Mouse (Mus musculus) MEL (cell line): ENCODE measurements around the gene Atp5d. TPM values are rescaled to one million over a fixed set of nuclear protein-coding genes. Genes with fewer than 3 reads are reported as not detected.

Experiments
- DNase-seq: peaks from one replicate; pipeline ENCODE4 v3.0.0; 2011; ENCODE audit warnings: low read depth, low spot score
- H3K27ac ChIP-seq: 2 replicates; pipeline ENCODE4 v1.5.1; 2012; ENCODE audit warnings: low read depth, mild to moderate bottlenecking, control low read depth, low read length, moderate library complexity; ENCODE audit not compliant: control insufficient read depth
- H3K27me3 ChIP-seq, 2 experiments: fragments of 150-350 bp in 1 of 2; sonication (generic) in 1 of 2; 2 replicates each; pipeline ENCODE4 v1.6.1; 2012; ENCODE audit warnings: low read length in 2 of 2, mild to moderate bottlenecking in 2 of 2, improper control_type of control experiment in 1 of 2, moderate library complexity in 1 of 2; ENCODE audit not compliant: insufficient read depth in 2 of 2, control insufficient read depth in 1 of 2
- H3K36me3 ChIP-seq, 2 experiments: 2 replicates each; pipeline ENCODE4 v1.6.1; 2012 to 2014; ENCODE audit warnings: low read length in 2 of 2, improper control_type of control experiment in 1 of 2, inconsistent platforms in 1 of 2, mild to moderate bottlenecking in 1 of 2; ENCODE audit not compliant: insufficient read depth in 2 of 2, control insufficient read depth in 1 of 2
- H3K4me1 ChIP-seq, 2 experiments: fragments of 150-350 bp in 1 of 2; sonication (generic) in 1 of 2; 2 replicates each; pipeline ENCODE4 v1.6.1; 2012; ENCODE audit warnings: low read length in 2 of 2, improper control_type of control experiment in 1 of 2, mild to moderate bottlenecking in 1 of 2; ENCODE audit not compliant: insufficient read depth in 2 of 2, control insufficient read depth in 1 of 2
- H3K4me3 ChIP-seq, 2 experiments: fragments of 150-350 bp in 1 of 2; sonication (generic) in 1 of 2; 2 replicates each; pipeline ENCODE4 v1.5.1; 2012; ENCODE audit warnings: low read depth in 2 of 2, low read length in 2 of 2, mild to moderate bottlenecking in 2 of 2, moderate library complexity in 2 of 2, control low read depth in 1 of 2, improper control_type of control experiment in 1 of 2; ENCODE audit not compliant: control insufficient read depth in 1 of 2, insufficient read depth in 1 of 2
- H3K79me2 ChIP-seq: 2 replicates; pipeline ENCODE4 v1.6.1; 2012; ENCODE audit warnings: mild to moderate bottlenecking, low read length, moderate library complexity; ENCODE audit not compliant: control insufficient read depth, poor library complexity, insufficient read depth
- H3K9ac ChIP-seq: 2 replicates; pipeline ENCODE4 v1.6.1; 2012; ENCODE audit warnings: low read depth, mild to moderate bottlenecking, control low read depth, low read length, moderate library complexity; ENCODE audit not compliant: control insufficient read depth, poor library complexity, severe bottlenecking
- H3K9me3 ChIP-seq: fragments of 150-350 bp; sonication (generic); replicated peaks from 2 replicates; pipeline ENCODE4 v1.6.1; 2012; ENCODE audit warnings: mild to moderate bottlenecking, low read length, improper control_type of control experiment, moderate library complexity; ENCODE audit not compliant: insufficient read depth
- CHD1 ChIP-seq: IDR thresholded peaks from 2 replicates; pipeline ENCODE4 v1.6.1; 2012; ENCODE audit warnings: low read depth, mild to moderate bottlenecking, inconsistent platforms, low read length, improper control_type of control experiment
- CTCF ChIP-seq, 3 experiments: IDR thresholded peaks in 2 of 3; conservative IDR thresholded peaks in 1 of 3; 2 replicates each; pipeline ENCODE4 v1.5.1; 2011 to 2012; ENCODE audit warnings: low read length in 3 of 3, low read depth in 2 of 3, mild to moderate bottlenecking in 2 of 3, improper control_type of control experiment in 1 of 3, inconsistent platforms in 1 of 3, mixed read lengths in 1 of 3, moderate library complexity in 1 of 3; ENCODE audit not compliant: control insufficient read depth in 1 of 3, insufficient read depth in 1 of 3, poor library complexity in 1 of 3, severe bottlenecking in 1 of 3
- ELF1 ChIP-seq: IDR thresholded peaks from 2 replicates; pipeline ENCODE4 v1.6.1; 2014; ENCODE audit warnings: low read depth, mild to moderate bottlenecking, inconsistent platforms, low read length, improper control_type of control experiment, moderate library complexity
- GATA1 ChIP-seq: IDR thresholded peaks from 2 replicates; pipeline ENCODE4 v1.6.1; 2011; ENCODE audit warnings: low read depth, low read length, improper control_type of control experiment
- HCFC1 ChIP-seq: IDR thresholded peaks from 2 replicates; pipeline ENCODE4 v1.6.1; 2012; ENCODE audit warnings: low read depth, mild to moderate bottlenecking, inconsistent platforms, low read length, improper control_type of control experiment, moderate library complexity
- KAT2A ChIP-seq: conservative IDR thresholded peaks from 2 replicates; pipeline ENCODE4 v1.6.1; 2012; ENCODE audit warnings: low read depth, low read length, improper control_type of control experiment, inconsistent platforms
- MEF2A ChIP-seq: IDR thresholded peaks from 2 replicates; pipeline ENCODE4 v1.6.1; 2014; ENCODE audit warnings: low read depth, mild to moderate bottlenecking, inconsistent platforms, low read length, improper control_type of control experiment; ENCODE audit not compliant: poor library complexity, insufficient replicate concordance, severe bottlenecking; ENCODE audit errors: extremely low read depth
- POLR2A ChIP-seq, 2 experiments: IDR thresholded peaks; 2 replicates each; pipeline ENCODE4 v1.6.1; 2011 to 2012; ENCODE audit warnings: low read length in 2 of 2, mild to moderate bottlenecking in 2 of 2, control low read depth in 1 of 2, improper control_type of control experiment in 1 of 2, low read depth in 1 of 2, moderate library complexity in 1 of 2; ENCODE audit not compliant: control insufficient read depth in 1 of 2, insufficient read depth in 1 of 2, poor library complexity in 1 of 2
- RAD21 ChIP-seq: IDR thresholded peaks from 2 replicates; pipeline ENCODE4 v1.6.1; 2011; ENCODE audit warnings: mild to moderate bottlenecking, low read depth, low read length, improper control_type of control experiment
- RCOR1 ChIP-seq: IDR thresholded peaks from 2 replicates; pipeline ENCODE4 v1.6.1; 2012; ENCODE audit warnings: low read depth, mild to moderate bottlenecking, inconsistent platforms, low read length, improper control_type of control experiment
- TAL1 ChIP-seq: IDR thresholded peaks from 2 replicates; pipeline ENCODE4 v1.6.1; 2012; ENCODE audit warnings: mild to moderate bottlenecking, inconsistent platforms, low read length, moderate library complexity, mixed read lengths
- TCF12 ChIP-seq: IDR thresholded peaks from 2 replicates; pipeline ENCODE4 v1.6.1; 2014; ENCODE audit warnings: low read depth, mild to moderate bottlenecking, inconsistent platforms, low read length, improper control_type of control experiment, moderate library complexity
- UBTF ChIP-seq: IDR thresholded peaks from 2 replicates; pipeline ENCODE4 v1.6.1; 2012; ENCODE audit warnings: low read depth, mild to moderate bottlenecking, inconsistent platforms, low read length, improper control_type of control experiment, moderate library complexity, borderline replicate concordance; ENCODE audit not compliant: insufficient read depth
- USF1 ChIP-seq: IDR thresholded peaks from 2 replicates; pipeline ENCODE4 v1.6.1; 2014; ENCODE audit warnings: low read depth, mild to moderate bottlenecking, inconsistent platforms, low read length, improper control_type of control experiment, moderate library complexity
- USF2 ChIP-seq, 2 experiments: IDR thresholded peaks; 2 replicates each; pipeline ENCODE4 v1.6.1; 2011 to 2012; ENCODE audit warnings: improper control_type of control experiment in 2 of 2, low read length in 2 of 2, borderline replicate concordance in 1 of 2, inconsistent platforms in 1 of 2, low read depth in 1 of 2, mild to moderate bottlenecking in 1 of 2; ENCODE audit not compliant: insufficient read depth in 1 of 2
- ZMIZ1 ChIP-seq: IDR thresholded peaks from 2 replicates; pipeline ENCODE4 v1.6.1; 2012; ENCODE audit warnings: low read depth, mild to moderate bottlenecking, inconsistent platforms, low read length, improper control_type of control experiment, moderate library complexity
- polyA plus RNA-seq, 2 experiments: library from polyadenylated mRNA; stranded (reverse) in 1 of 2; unstranded in 1 of 2; fragments of >175 nt in 1 of 2; fragments of >200 nt in 1 of 2; gene quantifications; 2 replicates each; pipeline versions ENCODE4 v1.2.1 to v1.2.4; 2012; ENCODE audit warnings: low replicate concordance in 2 of 2, low read depth in 1 of 2; ENCODE audit not compliant: insufficient read length in 2 of 2, insufficient read depth in 1 of 2, missing spikeins in 1 of 2
- total RNA-seq: library from RNA; depleted of rRNA; stranded (reverse); fragments of 300-350 nt; gene quantifications from 2 replicates; pipeline ENCODE4 v1.2.3, GENCODE M21; 2012

The Atp5d gene
- total and polyA plus RNA-seq, 3 experiments, result 300 to 657 (median 308) TPM

DNA sequence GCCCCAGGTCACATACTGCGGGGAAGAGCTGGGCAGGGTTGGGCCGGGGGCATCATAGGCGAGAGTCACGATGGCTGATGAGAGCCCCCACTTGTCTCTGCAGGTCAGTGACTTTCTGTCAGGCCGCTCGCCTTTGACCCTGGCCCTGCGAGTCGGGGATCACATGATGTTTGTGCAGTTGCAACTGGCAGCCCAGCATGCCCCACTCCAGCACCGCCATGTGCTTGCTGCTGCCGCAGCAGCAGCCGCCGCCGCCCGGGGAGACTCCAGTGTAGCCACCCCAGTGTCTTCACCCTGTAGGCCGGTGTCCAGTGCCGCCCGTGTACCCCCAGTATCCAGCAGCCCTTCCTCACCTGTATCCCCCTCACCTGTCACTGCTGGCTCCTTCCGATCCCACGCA lies 15.3 kb downstream of the Atp5d start:
- H3K27me3 ChIP-seq, result no peaks in the 10 kb centered on the region
- H3K4me3 ChIP-seq, result no peak overlapping the region
- H3K36me3 ChIP-seq, result peaks cover 0 to 24% of the 10 kb centered on the region in 2 experiments; a peak in 2 of 4 replicates
- H3K9me3 ChIP-seq, result no peaks in the 10 kb centered on the region
- peaks cover 32% of the 10 kb centered on the region for H3K79me2 ChIP-seq
- H3K9ac ChIP-seq, result no peak overlapping the region
- H3K27ac ChIP-seq, result no peak overlapping the region
- H3K4me1 ChIP-seq, result peaks cover 5 to 31% of the 10 kb centered on the region in 2 experiments; a peak in 3 of 4 replicates
- no peak for TF ChIP-seq TCF12
- TF ChIP-seq HCFC1, result no peak
- TF ChIP-seq ELF1, result no peak
- TF ChIP-seq, all 39 proteins: peak for 0
- no peak for DNase-seq

DNA sequence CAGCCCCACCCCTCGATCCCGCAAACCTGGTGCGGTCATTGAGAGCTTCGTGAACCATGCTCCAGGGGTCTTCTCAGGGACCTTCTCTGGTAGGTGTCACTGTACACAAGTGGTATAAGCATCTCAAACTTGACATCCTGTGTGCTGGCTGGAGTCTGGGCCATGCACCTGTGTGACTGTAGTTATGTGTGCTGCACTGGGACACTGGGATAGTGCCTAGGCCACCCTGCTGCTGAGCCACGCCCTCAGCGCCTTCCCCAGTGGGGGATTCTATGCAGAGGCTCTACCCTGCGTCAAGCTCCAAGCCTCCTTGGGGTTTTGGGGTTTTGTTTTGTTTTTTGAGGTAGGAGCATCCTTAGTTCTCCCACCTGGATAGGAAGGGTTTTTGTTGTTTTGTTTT lies 16.0 kb downstream of the Atp5d start:
- peaks cover 6 to 36% of the 10 kb centered on the region in 2 experiments; a peak in 3 of 4 replicates for H3K4me1 ChIP-seq
- no peak overlapping the region for H3K9ac ChIP-seq
- H3K36me3 ChIP-seq, result peaks cover 0 to 25% of the 10 kb centered on the region in 2 experiments; a peak in 2 of 4 replicates
- no peaks in the 10 kb centered on the region for H3K27me3 ChIP-seq
- no peaks in the 10 kb centered on the region for H3K9me3 ChIP-seq
- peaks cover 30% of the 10 kb centered on the region for H3K79me2 ChIP-seq
- TF ChIP-seq MEF2A (no peak), RCOR1 (no peak), POLR2A (IDR thresholded peaks at IDR 0.05; ENCODE audit: control insufficient read depth in 1 of 2, insufficient read depth in 1 of 2, low read depth in 1 of 2, low read length in 2 of 2, poor library complexity in 1 of 2) (no peak)
- TF ChIP-seq, all 39 proteins: peak for 0
- no peak overlapping the region for H3K4me3 ChIP-seq
- no peak overlapping the region for H3K27ac ChIP-seq
- no peak for DNase-seq

DNA sequence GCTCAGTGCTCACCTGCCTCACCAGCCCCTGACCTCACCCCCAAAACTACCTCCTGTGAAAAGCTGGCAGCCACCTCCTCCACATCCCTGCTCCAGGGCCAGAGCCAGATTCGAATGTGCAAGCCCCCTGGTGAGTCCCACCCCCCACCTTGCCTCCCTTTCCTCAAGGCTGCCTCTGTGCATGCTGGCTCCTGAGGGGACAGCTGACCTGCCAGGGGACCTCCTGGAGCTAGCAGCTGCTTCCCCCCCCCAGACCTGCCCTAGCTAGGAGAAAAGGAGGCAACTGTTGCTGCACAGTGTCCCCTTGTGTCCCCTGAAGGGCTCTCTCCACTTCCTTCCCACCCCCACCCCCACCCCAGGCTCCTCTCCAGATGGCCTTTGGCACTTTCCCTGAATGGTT lies 16.8 kb downstream of the Atp5d start:
- Histone ChIP-seq H3K4me3 (no peak overlapping the region), H3K36me3 (peaks cover 0 to 25% of the 10 kb centered on the region in 2 experiments; a peak in 2 of 4 replicates), H3K9ac (no peak overlapping the region), H3K27me3 (no peaks in the 10 kb centered on the region), H3K27ac (peak overlapping the region; percentile 60; the same call in 1 of the 2 replicates), H3K79me2 (peaks cover 23% of the 10 kb centered on the region), H3K4me1 (peaks cover 6 to 36% of the 10 kb centered on the region in 2 experiments; a peak in 3 of 4 replicates), H3K9me3 (no peaks in the 10 kb centered on the region)
- DNase-seq, result no peak
- TF ChIP-seq GATA1, result no peak
- TF ChIP-seq CTCF (IDR thresholded peaks at IDR 0.05 in 2 of 3, conservative IDR thresholded peaks at IDR 0.05 in 1 of 3; ENCODE audit: control insufficient read depth in 1 of 3, insufficient read depth in 1 of 3, low read depth in 2 of 3, low read length in 3 of 3, poor library complexity in 1 of 3, severe bottlenecking in 1 of 3), result no peak
- no peak for TF ChIP-seq POLR2A (IDR thresholded peaks at IDR 0.05; ENCODE audit: control insufficient read depth in 1 of 2, insufficient read depth in 1 of 2, low read depth in 1 of 2, low read length in 2 of 2, poor library complexity in 1 of 2)
- TF ChIP-seq CHD1, result no peak
- no peak for TF ChIP-seq ELF1
- no peak for TF ChIP-seq KAT2A
- no peak for TF ChIP-seq UBTF
- no peak for TF ChIP-seq TAL1
- no peak for TF ChIP-seq ZMIZ1
- TF ChIP-seq USF2 (IDR thresholded peaks at IDR 0.05; ENCODE audit: borderline replicate concordance in 1 of 2, insufficient read depth in 1 of 2, low read depth in 1 of 2, low read length in 2 of 2), result no peak
- TF ChIP-seq RAD21, result no peak
- TF ChIP-seq HCFC1, result no peak
- no peak for TF ChIP-seq USF1
